Mouse (Mus musculus) urinary bladder, postnatal 14 days (tissue): ENCODE data around the gene Bloc1s1.

Experiments used
- DNase-seq: peaks from one replicate; pipeline ENCODE4 v3.0.0; 2021; ENCODE audit warnings: low spot score

The Bloc1s1 gene

DNA sequence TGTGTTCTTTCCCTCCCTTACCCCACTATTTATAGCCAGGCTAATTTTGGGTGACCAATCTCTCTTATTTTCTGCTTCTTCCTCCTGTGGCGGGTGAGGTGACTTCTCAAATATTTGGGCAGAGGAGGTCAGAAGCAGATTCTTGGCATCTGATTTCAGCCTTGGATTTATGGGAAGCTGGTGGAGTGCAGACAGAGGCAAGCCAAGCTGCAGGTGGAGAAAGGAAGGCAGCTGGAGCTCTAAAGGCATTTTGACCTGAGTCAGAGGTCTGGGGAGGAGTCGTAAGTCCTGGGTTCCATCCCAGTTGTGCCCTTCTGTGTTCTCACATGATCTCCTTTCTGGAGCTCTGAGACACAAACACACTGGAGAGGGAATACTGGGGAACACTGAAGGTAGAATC is 7.6 kb upstream of the Bloc1s1 start:
- DNase-seq, result no peak

GRCm38 (mm10) chr10:128929638-128930378 is 6.0 kb upstream of the Bloc1s1 start:
- no peak for DNase-seq

- no peak for DNase-seq
These were observed 4.5 kb upstream of the Bloc1s1 start for GRCm38 (mm10) chr10:128928356-128928755.

DNA sequence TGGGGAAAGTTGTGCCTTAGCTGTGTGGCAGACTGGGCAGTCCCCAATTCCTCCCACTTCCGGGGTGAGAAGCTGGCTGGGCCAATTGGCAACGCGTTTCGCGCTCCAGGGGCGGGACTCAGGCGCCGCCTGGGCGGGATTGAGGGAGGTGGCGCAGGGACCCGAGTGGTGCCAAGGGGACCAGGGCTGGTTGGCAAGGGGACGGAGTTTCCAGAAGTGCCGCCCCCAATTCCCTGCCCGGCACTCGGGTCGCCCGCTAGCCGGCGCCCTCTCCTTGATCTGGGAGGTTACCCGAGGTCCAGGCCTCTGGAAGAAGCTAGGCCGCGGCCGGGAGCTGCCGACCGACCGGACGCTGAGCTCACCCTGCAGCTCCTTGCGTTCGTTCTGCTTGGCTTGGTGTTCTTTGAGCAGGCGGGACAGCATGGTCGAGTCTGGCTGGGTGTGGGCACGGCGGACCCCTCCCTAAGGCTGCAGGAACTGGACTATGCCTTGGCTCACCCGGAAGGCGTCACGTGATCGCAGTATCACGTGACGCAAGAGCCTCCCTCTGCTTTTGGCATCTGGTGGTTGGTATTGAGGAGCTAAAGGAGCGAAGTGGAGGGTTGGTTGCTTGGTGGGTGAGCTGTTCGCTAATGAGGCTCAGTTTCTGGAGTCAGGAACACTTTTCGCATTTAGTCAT is 683 bp downstream of the Bloc1s1 start:
- peak; percentile 96 for DNase-seq

GRCm38 (mm10) chr10:128922822-128923012 is 1.1 kb downstream of the Bloc1s1 start, which contains the start of gene Rdh5:
Gene Rdh5, minus strand, starts transcription at chr10:128922888.
- no peak for DNase-seq

GRCm38 (mm10) chr10:128921883-128922821 is 1.7 kb downstream of the Bloc1s1 start:
- DNase-seq, result no peak

- no peak for DNase-seq
These were observed 2.6 kb downstream of the Bloc1s1 start for GRCm38 (mm10) chr10:128921251-128921650.

- no peak for DNase-seq
These were observed 3.1 kb downstream of the Bloc1s1 start for GRCm38 (mm10) chr10:128920736-128921161.

DNA sequence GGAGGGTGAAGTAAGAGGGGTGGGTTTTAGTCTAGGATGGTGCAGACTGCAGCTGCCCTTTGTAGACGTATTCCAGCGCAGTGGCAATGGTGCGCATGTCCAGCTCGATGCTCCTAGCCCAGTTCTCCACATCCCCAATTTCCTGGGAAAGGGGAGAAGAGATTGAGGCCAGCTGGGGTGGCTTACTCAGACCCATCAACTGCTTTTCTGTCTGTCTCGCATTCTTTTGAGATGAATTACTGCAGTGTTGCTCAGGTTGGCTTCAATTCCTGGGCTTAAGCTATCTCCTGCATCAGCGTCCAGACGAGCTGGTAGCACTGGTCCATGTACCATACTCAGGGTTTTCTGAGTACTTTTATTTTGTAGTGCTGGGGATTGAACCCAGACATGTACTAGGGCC is 3.9 kb downstream of the Bloc1s1 start:
- DNase-seq, result no peak

DNA sequence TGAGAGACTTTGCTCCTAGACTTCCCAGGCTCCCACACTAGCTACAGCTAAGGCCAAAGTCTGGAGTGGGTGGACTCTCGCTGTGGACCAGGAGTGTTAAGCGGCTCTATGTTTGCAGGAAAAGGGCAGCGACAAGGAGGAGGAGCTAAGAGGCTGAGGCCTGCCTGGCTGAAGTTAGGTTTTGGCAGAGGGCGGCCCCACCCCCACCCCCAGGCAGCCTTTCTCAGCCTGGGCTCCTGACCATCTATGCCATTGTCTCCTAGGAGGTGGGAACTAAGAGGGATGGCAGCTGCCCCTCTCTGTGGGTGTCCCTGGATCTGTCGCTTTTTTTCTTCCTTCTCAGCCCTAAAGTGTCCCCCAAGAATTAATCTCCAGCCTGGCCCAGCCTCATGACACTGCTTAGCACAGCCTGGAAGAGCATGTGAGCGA is 4.6 kb downstream of the Bloc1s1 start:
- DNase-seq, result no peak

DNA sequence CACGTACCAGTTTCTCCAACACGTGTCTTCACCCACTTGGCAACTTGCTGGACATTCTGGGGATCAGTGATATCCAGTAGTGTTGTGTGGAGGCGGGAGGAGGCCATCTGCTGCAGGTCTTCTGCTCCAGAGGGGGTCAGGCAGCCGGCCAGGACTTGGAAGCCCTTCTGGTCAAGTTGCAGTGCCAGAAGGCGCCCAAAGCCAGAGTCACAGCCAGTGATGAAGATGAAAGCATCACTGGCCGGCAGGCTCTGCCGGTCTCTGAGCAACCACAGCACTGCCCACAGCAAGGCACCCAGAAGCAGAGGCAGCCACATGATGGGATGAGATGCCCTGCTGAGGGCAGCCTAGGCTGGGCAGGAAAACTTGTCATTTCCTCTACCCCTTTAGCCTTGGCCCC is 5.6 kb downstream of the Bloc1s1 start:
- DNase-seq, result no peak

DNA sequence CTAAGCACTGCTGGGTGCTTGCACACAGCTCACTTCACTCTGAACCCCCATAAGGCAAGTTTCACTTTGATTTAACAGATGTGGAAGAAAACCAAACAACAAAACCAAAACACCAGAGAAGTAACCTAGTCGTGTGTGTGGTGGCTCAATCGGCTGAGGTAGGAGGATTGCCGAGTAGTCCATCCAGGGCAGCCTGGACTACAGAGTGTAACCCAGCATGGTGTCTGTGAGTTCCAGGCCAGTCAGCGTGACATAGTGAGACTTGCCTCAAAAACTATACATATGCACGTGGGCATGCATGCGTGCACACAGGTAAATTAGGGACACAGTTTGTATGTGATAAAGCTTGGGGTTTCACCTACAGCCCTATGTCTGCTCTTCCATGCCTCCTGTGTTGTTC is 6.4 kb downstream of the Bloc1s1 start:
- no peak for DNase-seq

DNA sequence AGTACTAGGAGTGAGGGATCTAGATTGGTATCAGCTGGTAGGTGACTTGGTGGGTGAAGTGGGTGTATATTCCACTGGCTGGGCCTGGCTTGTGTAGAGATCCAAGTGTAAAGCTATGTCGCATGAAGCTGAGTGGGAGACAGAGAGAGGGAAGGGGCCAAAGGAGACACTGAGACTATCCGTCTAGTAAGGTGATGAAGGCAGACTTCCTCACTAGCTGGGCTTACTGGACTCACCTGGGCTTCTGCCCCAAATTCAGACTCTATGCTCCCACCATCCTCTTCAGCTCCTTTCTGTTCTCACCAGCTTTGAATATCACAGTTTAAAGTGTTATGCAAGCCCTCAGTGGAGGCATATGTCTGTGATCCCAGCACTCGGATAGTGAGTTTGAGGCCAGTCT is 7.2 kb downstream of the Bloc1s1 start:
- no peak for DNase-seq

GRCm38 (mm10) chr10:128915550-128915949 is 8.3 kb downstream of the Bloc1s1 start:
- DNase-seq, result no peak

GRCm38 (mm10) chr10:128913696-128914095 is 10.1 kb downstream of the Bloc1s1 start:
- DNase-seq, result no peak

GRCm38 (mm10) chr10:128913219-128913618 is 10.6 kb downstream of the Bloc1s1 start:
- DNase-seq, result peak; percentile 90

GRCm38 (mm10) chr10:128912791-128913190 is 11.0 kb downstream of the Bloc1s1 start:
- no peak for DNase-seq

- DNase-seq, result no peak
These were observed 11.6 kb downstream of the Bloc1s1 start for GRCm38 (mm10) chr10:128912268-128912667.

DNA sequence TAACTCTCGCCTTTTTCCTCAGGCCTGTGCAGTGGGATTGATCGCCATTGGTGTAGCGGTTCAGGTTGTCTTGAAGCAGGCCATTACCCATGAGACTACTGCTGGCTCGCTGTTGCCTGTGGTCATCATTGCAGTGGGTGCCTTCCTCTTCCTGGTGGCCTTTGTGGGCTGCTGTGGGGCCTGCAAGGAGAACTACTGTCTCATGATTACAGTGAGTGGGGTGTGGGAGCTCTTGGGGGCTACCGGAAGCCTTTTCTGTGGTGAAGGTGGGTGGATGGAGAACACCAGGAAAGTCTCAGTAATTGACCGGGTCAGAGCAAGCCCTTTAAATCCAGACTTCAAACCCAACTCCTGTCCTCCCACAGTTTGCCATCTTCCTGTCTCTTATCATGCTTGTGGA is 12.4 kb downstream of the Bloc1s1 start:
- no peak for DNase-seq

GRCm38 (mm10) chr10:128910066-128910841 is 13.6 kb downstream of the Bloc1s1 start:
- peak; percentile 70 for DNase-seq

DNA sequence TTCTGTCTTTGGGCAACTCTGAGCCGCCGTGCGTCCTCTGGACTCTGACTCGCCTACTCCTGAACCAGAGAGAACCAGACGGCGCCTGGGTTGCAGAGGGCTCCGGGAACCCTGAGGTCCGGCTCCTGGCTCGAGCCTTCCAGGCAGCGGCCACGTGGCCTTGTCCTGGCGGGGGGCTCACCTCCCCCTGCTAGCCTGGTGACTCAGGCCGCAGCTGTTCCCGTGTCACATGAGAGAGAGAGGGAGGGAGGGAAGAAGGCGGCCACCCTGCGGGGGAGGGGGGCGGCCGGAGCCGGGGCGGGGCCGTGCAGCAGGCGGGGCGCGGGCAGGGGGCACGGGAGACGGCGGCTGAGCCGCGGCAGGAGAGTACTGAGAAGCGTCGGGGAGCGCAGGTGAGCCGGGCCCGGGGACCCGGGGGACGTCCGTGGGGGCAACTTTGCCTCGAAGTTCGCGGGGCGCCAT is 14.2 kb downstream of the Bloc1s1 start:
- peak; percentile 89 for DNase-seq
